Mouse (Mus musculus): ENCODE data around the gene Cpeb2.

DNA sequence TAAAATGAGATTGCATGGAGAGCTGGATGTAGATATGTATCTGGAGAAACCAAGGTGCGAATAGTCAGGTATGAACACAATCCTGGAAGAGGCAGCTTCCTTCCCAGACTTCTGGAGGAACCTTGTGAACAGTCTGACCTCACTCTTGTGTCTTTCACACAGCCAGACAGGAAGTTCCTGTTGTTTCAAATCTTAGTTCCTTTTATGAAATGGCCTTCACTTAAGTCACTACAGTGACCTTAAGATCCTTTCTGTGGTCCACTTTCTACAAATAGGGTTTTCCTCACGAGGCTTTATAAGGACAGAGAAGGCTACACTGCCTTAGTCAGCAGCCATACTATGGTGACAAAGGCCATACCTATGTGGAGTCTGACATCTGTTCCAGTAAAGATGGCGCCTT, 47.5 kb upstream of the Cpeb2 start:
- no peak for TF ChIP-seq CTCF (IDR thresholded peaks at IDR 0.05; ENCODE audit: low read depth)
- TF ChIP-seq EP300 (IDR thresholded peaks at IDR 0.05; ENCODE audit: low read depth) = no peak
